Mouse (Mus musculus) Patski (cell line): ENCODE measurements around the gene Cym. TPM values are rescaled to one million over a fixed set of nuclear protein-coding genes. Genes with fewer than 3 reads are reported as not detected.

Experiments
- ATAC-seq: fragments of 100-300 bp; one replicate; pipeline ENCODE4 v1.8.0; 2021
- CTCF ChIA-PET: fragments of 350-600 bp; sonication (Branson Sonifier 250); formaldehyde crosslinking; loops from one replicate; lab custom pipeline; 2022; ENCODE audit warnings: inconsistent platforms; lab: Charles Lee
- POLR2A ChIA-PET: fragments of 350-600 bp; sonication (Branson Sonifier 250); formaldehyde crosslinking; loops from one replicate; lab custom pipeline; 2022; ENCODE audit warnings: antibody characterized with exemption, inconsistent platforms; lab: Charles Lee
- DNase-seq: peaks from one replicate; pipeline ENCODE4 v3.0.0-alpha.2; 2011; ENCODE audit warnings: low read depth, low spot score
- H3K27me3 ChIP-seq: fragments of 371-371 bp; one replicate; pipeline ENCODE4 v1.5.1; 2021
- CTCF ChIP-seq: fragments of 100-300 bp; IDR thresholded peaks from one replicate; pipeline ENCODE4 v1.5.1; 2021
- in situ Hi-C: fragments of 300-500 bp; cut with MboI; formaldehyde crosslinking; loops from 3 replicates; pipeline ENCODE4 v1.11.1; 2018; ENCODE audit warnings: low pct_unique_long_range_greater_than_20kb, mixed read lengths
- polyA plus RNA-seq: library from polyadenylated mRNA; unstranded; gene quantifications from one replicate; pipeline ENCODE4 v1.2.3, GENCODE M21; 2021

The Cym gene
- polyA plus RNA-seq, result not detected

DNA sequence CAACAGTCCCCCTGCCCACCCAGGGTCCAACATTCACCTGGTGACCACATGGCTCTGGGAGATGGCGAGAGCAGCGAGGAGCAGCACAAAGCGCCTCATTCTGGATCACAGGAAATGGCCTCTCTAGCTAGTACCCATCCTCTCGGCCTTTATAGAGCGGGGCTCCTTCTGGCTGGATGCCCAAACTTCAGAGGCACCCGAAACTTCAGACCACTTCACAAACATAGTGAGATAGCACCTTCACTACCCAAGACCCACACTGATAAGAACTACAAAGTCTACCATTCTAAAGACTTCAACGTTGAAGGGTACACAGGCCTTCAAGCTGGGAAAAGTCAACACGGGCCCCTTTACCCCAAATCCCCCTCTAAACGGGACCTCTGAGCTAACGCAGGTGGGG, at the start of gene Cym:
Gene Cym (minus strand): TSS at position 125 of the 400 bp plus-strand sequence.
- in situ Hi-C loops, result no loop called here
- H3K27me3 ChIP-seq, result peaks cover 15% of the 10 kb centered on the region
- ChIA-PET CTCF (interaction anchor here (1.1 kb wide), 1 partner anchor 12 kb away, joined by 4 read pairs; no protein-coding TSS in a partner anchor), POLR2A (no interaction called here)
- ATAC-seq (no peak), DNase-seq (no peak)
- TF ChIP-seq CTCF, result no peak

GRCm38 (mm10) chr3:107266814-107267345, 45.3 kb upstream of the Cym start:
- no peak for TF ChIP-seq CTCF
- CTCF ChIA-PET, result no interaction called here
- no peak for ATAC-seq
- in situ Hi-C loops, result no loop called here
- POLR2A ChIA-PET, result no interaction called here
- no peaks in the 10 kb centered on the region for H3K27me3 ChIP-seq
- DNase-seq, result no peak

- CTCF ChIA-PET, result interaction anchor here (1.6 to 1.9 kb wide), 2 partner anchors 11 to 20 kb away, joined by 3 to 9 read pairs; no protein-coding TSS in a partner anchor
- TF ChIP-seq CTCF, result no peak
- ATAC-seq (no peak), DNase-seq (no peak)
- POLR2A ChIA-PET, result interaction anchor here (0.6 to 0.7 kb wide), 2 partner anchors 27 to 28 kb away, joined by 3 to 4 read pairs; no protein-coding TSS in a partner anchor
- H3K27me3 ChIP-seq, result no peaks in the 10 kb centered on the region
- in situ Hi-C loops, result no loop called here
Measured at GRCm38 (mm10) chr3:107261851-107262165, 40.3 kb upstream of the Cym start.

DNA sequence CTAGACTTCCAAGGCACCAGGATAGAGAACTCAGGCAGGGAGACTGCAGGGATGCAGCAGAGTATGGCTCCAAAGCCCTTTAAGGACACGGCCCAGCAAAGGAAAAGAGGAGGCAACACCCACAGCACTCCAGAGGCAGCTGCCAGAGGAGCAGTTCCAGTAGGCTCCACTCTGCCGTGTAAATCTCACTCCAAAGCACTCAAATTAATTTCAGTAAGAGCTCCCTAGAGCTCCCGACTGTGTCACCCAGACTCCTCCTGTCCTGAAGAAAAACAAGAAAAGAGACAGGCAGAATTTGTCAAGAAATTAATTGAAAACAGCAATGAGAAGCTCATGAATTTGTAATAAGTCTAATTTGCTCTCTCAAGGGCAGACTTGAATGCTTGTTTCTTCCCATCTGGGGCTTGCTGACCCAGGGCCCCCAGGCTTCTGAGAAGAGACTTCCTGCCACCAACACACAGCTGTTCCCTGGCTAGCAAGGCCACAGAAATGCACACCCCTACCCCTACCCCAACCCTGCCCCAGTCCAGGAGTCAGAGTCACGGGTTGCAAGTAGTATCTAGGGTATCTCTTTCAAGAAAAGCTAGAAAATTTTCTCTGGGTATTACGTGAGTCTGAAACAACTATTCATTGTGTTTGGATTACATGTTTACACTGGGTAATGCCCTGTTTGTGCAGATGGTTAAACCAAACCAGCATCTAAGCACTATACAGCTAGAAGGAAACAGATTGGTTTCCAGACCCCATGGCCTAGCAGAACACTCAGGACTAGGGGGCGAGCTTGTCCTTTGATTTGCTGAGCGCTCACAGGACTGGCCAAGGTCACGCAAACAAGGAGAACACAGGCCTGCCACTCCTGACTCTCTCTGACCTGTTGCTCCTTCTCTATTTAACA, 39.7 kb upstream of the Cym start:
- in situ Hi-C loops, result no loop called here
- ATAC-seq (no peak), DNase-seq (no peak)
- no peaks in the 10 kb centered on the region for H3K27me3 ChIP-seq
- TF ChIP-seq CTCF, result no peak
- ChIA-PET POLR2A (interaction anchor here (0.6 kb wide), 1 partner anchor 29 kb away, joined by 4 read pairs; no protein-coding TSS in a partner anchor), CTCF (interaction anchor here (0.7 to 1.9 kb wide), 4 partner anchors 11 to 51 kb away, joined by 3 to 9 read pairs (median 3); no protein-coding TSS in a partner anchor)

DNA sequence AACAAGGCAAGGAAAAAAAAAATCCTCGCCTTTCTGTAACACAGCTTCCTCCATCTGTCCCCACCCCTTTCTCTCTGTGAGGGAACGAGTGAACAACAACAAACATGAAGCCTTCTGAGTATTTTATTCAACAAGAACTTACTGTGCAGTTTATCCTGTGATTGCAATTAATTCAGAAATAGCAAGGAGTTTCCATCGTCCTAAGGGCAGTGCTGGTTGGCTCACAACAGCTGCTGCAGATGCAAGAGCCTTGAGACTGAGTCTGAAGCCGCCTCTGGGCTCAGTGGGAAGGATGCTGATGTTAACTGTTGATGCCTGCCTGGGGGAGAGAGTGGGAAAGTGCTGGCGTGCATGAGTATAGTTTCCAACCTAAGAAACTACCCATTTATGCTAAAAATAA, 36.4 kb upstream of the Cym start:
- CTCF ChIA-PET, result interaction anchor here (1.3 to 1.4 kb wide), 2 partner anchors 14 to 15 kb away, joined by 4 to 5 read pairs; no protein-coding TSS in a partner anchor
- ATAC-seq (no peak), DNase-seq (no peak)
- peaks cover under 1% of the 10 kb centered on the region for H3K27me3 ChIP-seq
- no peak for TF ChIP-seq CTCF
- in situ Hi-C loops, result no loop called here
- POLR2A ChIA-PET, result interaction anchor here (0.7 kb wide), 1 partner anchor 266 kb away, joined by 3 read pairs; no protein-coding TSS in a partner anchor

DNA sequence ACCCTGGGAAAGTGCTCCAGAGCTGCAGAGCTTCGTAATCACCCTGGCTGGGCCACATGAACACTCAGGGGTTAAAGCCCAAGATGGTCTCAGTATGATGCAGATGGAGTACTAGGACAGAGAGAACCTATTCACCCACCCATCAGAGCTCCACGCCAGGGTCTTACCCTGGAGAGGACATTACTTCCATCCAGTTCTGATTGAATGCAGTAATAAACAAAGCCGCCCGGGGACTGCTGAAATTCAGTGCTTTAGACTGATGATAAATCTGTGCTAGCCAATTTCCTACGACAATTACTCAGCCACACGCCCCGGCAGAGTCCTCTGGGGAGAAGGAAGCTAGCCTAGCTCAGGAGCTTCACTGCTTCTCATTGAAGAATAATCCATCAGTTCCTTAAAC, 35.2 kb upstream of the Cym start:
- ChIA-PET POLR2A (interaction anchor here (1.2 kb wide), 1 partner anchor 26 kb away, joined by 4 read pairs; the partner anchor contains the start of gene A630076J17Rik), CTCF (interaction anchor here (1.2 to 1.4 kb wide), 5 partner anchors 14 to 205 kb away, joined by 3 to 5 read pairs (median 4); no protein-coding TSS in a partner anchor)
- no peak for TF ChIP-seq CTCF
- in situ Hi-C loops, result no loop called here
- ATAC-seq (no peak), DNase-seq (no peak)
- peaks cover 5% of the 10 kb centered on the region for H3K27me3 ChIP-seq

- CTCF ChIA-PET, result interaction anchor here (1.2 to 1.4 kb wide), 5 partner anchors 13 to 206 kb away, joined by 3 to 4 read pairs (median 3); no protein-coding TSS in a partner anchor
- in situ Hi-C loops, result no loop called here
- POLR2A ChIA-PET, result interaction anchor here (1.2 kb wide), 1 partner anchor 26 kb away, joined by 4 read pairs; the partner anchor contains the start of gene A630076J17Rik
- DNase-seq (no peak), ATAC-seq (no peak)
- peaks cover 5% of the 10 kb centered on the region for H3K27me3 ChIP-seq
- no peak for TF ChIP-seq CTCF
Measured at GRCm38 (mm10) chr3:107255992-107256391, 34.5 kb upstream of the Cym start.

GRCm38 (mm10) chr3:107253925-107254324, 32.4 kb upstream of the Cym start:
- no peak for TF ChIP-seq CTCF
- CTCF ChIA-PET, result interaction anchor here (1.3 to 1.4 kb wide), 2 partner anchors 9 to 48 kb away, joined by 3 to 7 read pairs; no protein-coding TSS in a partner anchor

GRCm38 (mm10) chr3:107252035-107252434, 30.5 kb upstream of the Cym start:
- in situ Hi-C loops, result no loop called here
- ChIA-PET CTCF (interaction anchor here (1.1 to 2.4 kb wide), 3 partner anchors 11 to 19 kb away, joined by 3 to 5 read pairs (median 4); no protein-coding TSS in a partner anchor), POLR2A (no interaction called here)
- ATAC-seq (no peak), DNase-seq (no peak)
- peaks cover 8% of the 10 kb centered on the region for H3K27me3 ChIP-seq
- TF ChIP-seq CTCF, result no peak

More at GRCm38 (mm10) chr3:107253925-107254324, 32.4 kb upstream of the Cym start:
- in situ Hi-C loops, result no loop called here
- POLR2A ChIA-PET, result no interaction called here
- ATAC-seq (no peak), DNase-seq (no peak)
- H3K27me3 ChIP-seq, result peaks cover 5% of the 10 kb centered on the region

DNA sequence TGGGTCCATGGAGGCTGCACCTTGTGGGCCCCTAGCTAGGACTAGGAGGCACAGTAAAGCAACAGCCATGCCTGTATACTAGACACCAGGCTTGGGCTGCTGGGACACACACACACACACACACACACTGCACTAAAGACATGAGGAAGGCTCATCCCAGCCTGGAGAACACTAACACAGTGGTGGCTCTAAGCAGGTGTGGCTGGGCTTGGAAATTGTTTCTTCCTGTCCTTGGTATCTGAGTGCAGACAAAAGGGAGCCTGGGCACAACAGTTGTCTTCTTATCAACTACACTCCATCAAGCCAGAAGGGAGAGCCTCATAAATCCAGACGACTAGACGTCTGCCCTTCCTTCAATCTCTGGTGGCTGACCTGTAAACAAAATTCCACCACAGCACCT, 28.8 kb upstream of the Cym start:
- in situ Hi-C loops, result no loop called here
- CTCF ChIA-PET, result interaction anchor here (1.1 to 2.4 kb wide), 5 partner anchors 11 to 132 kb away, joined by 4 to 9 read pairs (median 4); no protein-coding TSS in a partner anchor
- no peak for ATAC-seq
- no peak for TF ChIP-seq CTCF
- no peak for DNase-seq
- H3K27me3 ChIP-seq, result peaks cover 8% of the 10 kb centered on the region
- POLR2A ChIA-PET, result no interaction called here
